Mouse (Mus musculus) forelimb bud, embryonic 11.5 days (tissue): ENCODE measurements around the gene Runx3.
A peak's percentile ranks its signal among the peaks of the same experiment; 100 is the strongest.

Experiments used
- DNase-seq: peaks from one replicate; pipeline ENCODE4 v3.0.0-alpha.2; 2012; ENCODE audit warnings: low read depth, low spot score

Gene Runx3

GRCm38 (mm10) chr4:135150031-135150801 is 29.8 kb downstream of the Runx3 start:
- peak; percentile 79 for DNase-seq

DNA sequence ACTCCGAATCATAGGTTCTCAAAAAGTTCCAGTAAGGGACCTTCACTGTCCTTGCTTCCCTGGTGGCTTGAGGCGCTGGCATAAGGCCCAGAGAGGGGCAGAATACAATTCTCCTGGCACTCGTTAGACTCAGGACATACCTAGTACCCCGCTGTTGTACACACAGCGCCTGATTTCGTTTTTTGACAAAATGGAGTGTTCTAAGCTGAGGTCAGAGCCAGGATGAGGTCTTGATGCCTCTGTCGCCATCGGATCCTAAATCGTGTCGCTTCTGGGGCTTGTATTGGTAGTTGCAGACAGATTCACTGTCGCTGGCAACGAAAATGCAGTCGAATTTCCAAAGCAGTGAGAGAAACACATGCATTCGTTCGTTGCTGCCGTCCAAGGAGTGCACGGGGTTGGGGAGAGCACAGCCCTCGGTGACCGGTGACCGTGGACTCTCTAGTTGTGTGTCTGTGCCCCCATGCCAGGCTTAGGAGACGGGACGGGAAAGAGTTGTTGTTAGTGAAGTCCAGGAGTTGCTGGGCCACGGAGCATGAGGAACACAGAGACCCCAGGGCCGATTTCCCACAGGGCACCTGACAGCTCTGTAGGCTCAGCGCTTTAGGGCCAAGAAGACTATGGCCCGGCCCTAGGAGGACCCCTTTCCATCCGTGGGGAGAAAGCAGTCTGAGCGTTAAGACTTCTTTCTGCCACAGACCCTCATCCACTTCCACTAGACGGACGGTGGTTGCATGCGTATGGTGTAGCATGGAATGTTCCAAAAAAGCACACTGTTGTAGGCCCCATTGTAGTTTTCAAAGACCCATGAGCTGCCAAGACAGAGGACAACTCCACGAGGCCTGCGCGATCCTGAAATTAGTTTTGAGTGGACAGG is 30.9 kb downstream of the Runx3 start:
- no peak for DNase-seq

DNA sequence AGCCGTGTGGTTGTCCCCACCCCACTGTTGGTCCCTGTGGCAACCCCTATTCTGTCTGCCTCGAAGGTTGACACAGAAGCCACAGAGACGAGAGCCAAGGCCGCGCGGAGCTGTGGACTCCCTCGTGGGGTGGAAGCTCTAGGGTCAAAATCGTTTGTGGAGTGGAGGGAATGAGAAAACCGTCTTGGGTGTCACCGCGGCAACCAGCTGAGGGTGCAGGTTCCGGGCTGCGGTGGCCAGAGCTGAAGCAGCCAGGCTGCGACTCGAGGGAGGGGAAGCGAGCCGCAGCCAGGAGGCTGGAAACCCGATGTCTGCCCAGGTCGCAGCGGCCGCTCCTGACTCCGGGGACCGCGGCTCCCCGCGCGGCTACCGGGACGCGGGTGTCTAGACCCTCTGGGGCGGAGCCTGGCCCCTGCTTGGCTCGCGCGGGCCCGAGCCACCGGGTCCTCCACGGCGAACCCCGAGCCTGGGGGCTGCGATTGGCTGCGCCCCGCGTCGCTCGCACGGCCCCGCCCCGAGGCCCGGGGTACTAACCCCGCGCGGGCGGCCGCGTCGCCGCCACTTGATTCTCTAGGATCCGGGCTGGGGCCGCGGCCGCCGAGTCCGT is 31.6 kb downstream of the Runx3 start:
- DNase-seq: no peak

DNA sequence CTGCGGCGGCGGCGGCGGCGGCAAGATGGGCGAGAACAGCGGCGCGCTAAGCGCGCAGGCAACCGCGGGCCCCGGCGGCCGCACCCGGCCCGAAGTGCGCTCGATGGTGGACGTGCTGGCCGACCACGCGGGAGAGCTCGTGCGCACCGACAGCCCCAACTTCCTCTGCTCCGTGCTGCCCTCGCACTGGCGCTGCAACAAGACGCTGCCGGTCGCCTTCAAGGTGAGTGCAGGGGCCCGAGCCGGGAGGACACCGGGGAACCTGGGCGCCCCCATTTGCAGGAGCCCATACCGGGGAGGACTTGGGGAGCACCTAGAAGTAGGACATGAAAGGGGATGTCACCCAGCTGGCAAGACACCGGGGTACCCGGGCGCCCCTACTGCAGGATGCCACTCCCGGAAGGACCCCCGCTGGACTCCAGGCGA is 32.4 kb downstream of the Runx3 start:
- DNase-seq: no peak

GRCm38 (mm10) chr4:135153260-135154088 is 33.0 kb downstream of the Runx3 start:
- DNase-seq: no peak

- DNase-seq: peak; percentile 44
Observed at GRCm38 (mm10) chr4:135154089-135154949, 33.9 kb downstream of the Runx3 start.

GRCm38 (mm10) chr4:135155106-135155800 is 34.8 kb downstream of the Runx3 start:
- no peak for DNase-seq

GRCm38 (mm10) chr4:135155805-135156469 is 35.5 kb downstream of the Runx3 start:
- no peak for DNase-seq

GRCm38 (mm10) chr4:135156531-135156930 is 36.1 kb downstream of the Runx3 start:
- no peak for DNase-seq

DNA sequence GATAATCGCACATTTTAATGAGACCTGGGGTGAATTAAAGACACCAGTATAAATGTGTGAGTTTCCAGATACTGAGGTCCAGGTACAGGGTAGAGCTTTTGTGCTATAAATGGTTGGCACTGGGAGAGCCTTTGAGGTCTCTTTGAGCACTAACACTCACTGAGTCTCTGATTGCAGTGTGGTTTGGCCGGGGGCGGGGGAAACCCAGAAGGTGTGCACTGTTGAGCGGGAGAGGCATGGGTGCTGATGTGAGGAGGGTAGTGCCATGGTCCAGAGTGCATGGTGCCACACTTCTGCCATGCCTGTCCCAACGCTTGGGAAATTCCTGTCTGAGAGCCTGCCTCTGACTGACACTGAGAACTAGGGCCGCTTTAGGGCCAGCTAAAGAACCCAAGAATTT is 36.9 kb downstream of the Runx3 start:
- DNase-seq: no peak

DNA sequence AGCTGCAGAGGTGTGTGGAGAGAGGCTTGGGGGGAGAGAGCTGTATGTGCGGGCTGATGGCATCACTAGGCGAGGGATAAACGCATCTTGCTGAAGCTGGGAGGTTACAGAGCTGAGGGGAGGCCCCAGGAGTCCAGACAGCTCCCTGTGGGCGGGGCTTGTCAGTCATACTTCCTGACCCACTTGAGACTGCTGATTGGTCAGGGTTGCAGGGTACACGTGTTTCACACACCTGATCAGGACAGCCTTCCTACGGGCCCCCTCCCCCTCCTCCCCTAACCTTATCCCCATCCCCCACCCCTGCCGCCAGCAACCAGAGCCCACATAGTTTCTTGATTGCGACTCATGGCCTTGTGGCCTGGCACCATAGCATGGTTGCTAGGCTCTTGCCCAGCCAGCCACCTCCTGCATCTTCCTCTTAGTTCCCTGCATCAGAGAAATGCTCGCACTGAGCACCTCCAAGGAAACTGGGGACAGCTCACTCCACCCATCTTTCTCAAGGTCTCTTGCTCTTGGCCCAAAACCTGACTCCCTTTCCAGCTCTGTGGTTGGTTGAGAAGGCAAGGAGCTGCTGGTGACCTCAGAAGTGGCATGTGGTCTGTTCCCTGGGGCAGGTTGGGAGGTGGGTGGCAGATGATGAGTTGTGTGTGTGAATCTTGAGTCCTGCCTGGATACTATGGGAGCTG is 38.4 kb downstream of the Runx3 start:
- no peak for DNase-seq

DNA sequence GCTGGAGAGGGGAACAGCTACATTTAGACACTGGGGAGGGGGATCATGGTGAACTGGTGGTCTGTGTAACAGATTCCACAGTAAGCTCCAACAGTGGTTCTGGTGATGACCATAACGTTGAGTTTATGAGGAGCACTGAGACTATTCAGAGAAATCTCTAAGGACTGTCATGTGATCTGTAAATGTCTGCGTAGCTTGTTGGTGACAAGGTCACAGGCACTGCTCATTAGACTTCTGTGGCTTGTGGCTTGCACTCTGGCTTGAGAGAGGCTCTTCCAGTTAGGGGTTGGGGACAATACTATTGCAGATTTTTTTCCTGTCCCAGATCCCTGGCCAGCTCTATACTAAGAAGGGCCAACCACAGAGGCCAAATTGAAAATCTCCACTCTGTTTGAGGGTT is 39.2 kb downstream of the Runx3 start:
- DNase-seq: no peak

DNA sequence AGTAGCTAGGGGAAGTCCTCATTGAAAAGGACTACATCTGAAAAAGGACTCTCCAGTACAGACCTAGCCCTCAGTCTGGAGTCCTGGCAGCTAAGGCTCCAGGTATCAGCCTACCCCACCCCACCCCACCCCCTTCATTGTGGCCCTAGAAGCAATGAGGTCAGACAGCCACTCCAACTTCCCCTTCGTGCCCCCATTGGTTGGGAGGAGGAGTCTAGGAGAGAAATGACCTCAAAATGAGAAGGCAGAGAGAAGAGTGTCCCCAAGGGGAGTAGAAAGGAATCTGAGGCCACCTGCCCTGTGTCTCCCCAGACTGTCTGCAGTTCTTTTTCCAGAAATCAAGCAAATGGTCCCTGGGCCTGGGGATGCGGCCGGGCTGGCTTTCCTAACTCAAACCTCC is 39.7 kb downstream of the Runx3 start:
- DNase-seq: no peak

- DNase-seq: no peak
Observed at GRCm38 (mm10) chr4:135161441-135161840, 41.0 kb downstream of the Runx3 start.

DNA sequence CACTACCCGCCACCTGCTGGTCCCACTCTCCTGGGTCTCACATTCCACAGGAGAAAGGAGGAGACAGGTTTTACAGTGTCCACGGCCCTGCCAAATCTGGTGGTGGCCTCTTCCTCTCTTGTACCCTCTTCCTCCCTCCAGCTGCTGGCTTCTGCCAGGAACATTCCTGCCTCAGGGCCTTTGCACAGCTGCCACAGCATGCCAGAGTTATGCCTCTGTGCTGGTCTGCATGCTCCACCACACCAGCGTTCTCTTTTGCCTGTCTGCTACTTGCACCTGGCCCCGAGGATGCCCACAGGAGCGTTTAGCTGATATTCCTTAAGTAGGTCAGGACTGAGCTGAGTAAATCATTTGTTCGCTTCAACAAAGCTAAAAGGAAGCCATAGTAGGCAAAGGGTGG is 45.3 kb downstream of the Runx3 start:
- DNase-seq: no peak

GRCm38 (mm10) chr4:135166413-135167225 is 46.2 kb downstream of the Runx3 start:
- peak; percentile 82 for DNase-seq

DNA sequence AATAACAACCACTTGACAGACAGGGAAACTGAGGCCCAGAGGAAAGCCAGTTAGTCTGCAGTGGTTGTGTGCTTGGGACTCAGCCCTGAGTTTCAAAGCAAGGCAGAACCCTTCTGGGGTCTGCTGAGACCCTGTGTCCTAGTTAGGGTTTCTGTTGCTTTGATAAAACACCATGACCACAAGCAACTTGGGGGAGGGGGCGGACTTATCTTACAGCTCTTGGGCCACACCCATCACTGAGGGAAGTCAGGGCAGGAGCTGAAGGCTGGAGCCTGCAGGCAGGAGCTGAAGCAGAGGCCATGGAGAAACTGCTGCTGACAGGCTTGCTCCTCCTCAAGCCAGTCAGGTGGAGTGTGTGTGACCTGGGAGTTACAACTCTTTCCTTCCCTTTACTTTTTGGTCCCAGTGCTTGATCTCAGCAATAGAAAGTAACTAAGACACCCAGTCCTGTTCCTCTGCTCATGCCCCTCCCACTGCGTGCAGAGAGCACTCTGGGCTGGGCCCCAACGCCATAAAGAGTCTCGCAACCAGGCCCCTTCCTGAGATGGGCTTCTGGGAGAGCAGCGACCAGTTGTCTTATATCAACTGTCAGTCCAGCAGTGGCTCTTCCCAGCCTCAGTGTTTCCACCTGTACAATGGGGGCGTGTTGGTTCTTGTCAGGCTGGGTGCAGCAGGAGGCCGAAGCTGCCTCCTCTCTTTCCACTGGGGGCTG is 47.5 kb downstream of the Runx3 start:
- DNase-seq: no peak
